Mouse (Mus musculus): Measurements from ENCODE around the gene Clstn1.

DNA sequence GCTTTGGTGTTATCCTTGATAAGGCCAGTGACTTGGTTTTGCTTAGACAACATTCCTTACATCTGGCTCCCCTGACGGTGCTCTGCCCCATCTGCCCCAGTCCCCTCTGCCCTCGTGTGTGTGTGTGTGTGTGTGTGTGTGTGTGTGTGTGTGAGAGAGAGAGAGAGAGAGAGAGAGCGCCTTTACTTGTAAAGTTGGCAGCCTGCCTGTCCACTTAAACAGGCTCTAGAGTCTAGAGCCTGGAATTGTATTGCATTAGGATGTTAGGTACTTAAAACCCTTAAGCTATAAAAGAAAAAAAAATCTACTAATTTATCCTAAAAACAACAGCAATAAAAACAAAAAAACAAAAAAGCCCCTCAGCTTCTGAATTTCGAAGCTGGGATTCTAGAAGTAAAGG, 15.2 kb downstream of the Clstn1 start:
- TF ChIP-seq CTCF (IDR thresholded peaks at IDR 0.05) (no peak), POLR2A (IDR thresholded peaks at IDR 0.05; ENCODE audit: insufficient read depth, low read depth, low read length) (no peak)

All from heart, adult 2 months (tissue).